In genomic region chr4:104500646-104501045, GRCm38 (mm10) we compare ENCODE assay signal across 23 mouse cellular contexts.
DNase-seq lines count a peak whose midpoint lies in the region; ATAC-seq lines count a peak whose summit lies in the region.
"Had no signal": no experiment of that assay in that cellular context is flagged by ENCODE, and none has a peak within 500 bp of the region (broad histone marks: within the 10 kb centered on the region; RNA-seq: fewer than 3 reads in every experiment).

No protein-coding gene starts in this region.

- no peak for ATAC-seq in midbrain, embryonic 16.5 days
- 0 out of 2 replicates have a peak, but pooled peaks have one; percentile 34 for ATAC-seq in liver, embryonic 13.5 days (ENCODE audit: low read depth)
- ATAC-seq: forebrain, embryonic 14.5 days had no signal

- peak overlapping the region; percentile 4; the same call in 1 of the 2 replicates for H3K27ac ChIP-seq in midbrain, embryonic 10.5 days (replicated peaks)
- H3K27ac ChIP-seq in midbrain, embryonic 16.5 days (ENCODE audit: low read length): no peak overlapping the region
- H3K27ac ChIP-seq in liver, embryonic 13.5 days: no peak overlapping the region
- H3K27ac ChIP-seq: embryonic facial prominence, embryonic 12.5 days; heart, embryonic 10.5 days; kidney, embryonic 15.5 days; limb, embryonic 12.5 days; neural tube, embryonic 15.5 days had no signal

- H3K9me3 ChIP-seq in midbrain, embryonic 10.5 days (replicated peaks): no peaks in the 10 kb centered on the region
- H3K9me3 ChIP-seq in midbrain, embryonic 16.5 days (replicated peaks; ENCODE audit: control insufficient read depth, low read length, poor library complexity, severe bottlenecking): no peaks in the 10 kb centered on the region
- H3K9me3 ChIP-seq in liver, embryonic 13.5 days (replicated peaks): no peaks in the 10 kb centered on the region
- H3K9me3 ChIP-seq: embryonic facial prominence, embryonic 12.5 days; heart, embryonic 10.5 days; kidney, embryonic 15.5 days; limb, embryonic 12.5 days; neural tube, embryonic 15.5 days had no signal

- WGBS in midbrain, embryonic 10.5 days: 53% methylated on average over 4 of the region's 4 CpGs
- 62% methylated on average over 4 of the region's 4 CpGs for WGBS in midbrain, embryonic 16.5 days
- WGBS in liver, embryonic 13.5 days (ENCODE audit: insufficient replicate concordance): 56% methylated on average over 4 of the region's 4 CpGs

- no peak overlapping the region for H3K4me2 ChIP-seq in midbrain, embryonic 16.5 days (ENCODE audit: low read length)
- no peak overlapping the region for H3K4me2 ChIP-seq in liver, embryonic 13.5 days
- H3K4me2 ChIP-seq: embryonic facial prominence, embryonic 12.5 days; kidney, embryonic 15.5 days; limb, embryonic 12.5 days; lung, embryonic 14.5 days; neural tube, embryonic 15.5 days had no signal

- no peaks in the 10 kb centered on the region for H3K36me3 ChIP-seq in midbrain, embryonic 10.5 days
- no peaks in the 10 kb centered on the region for H3K36me3 ChIP-seq in midbrain, embryonic 16.5 days (ENCODE audit: control insufficient read depth, insufficient read depth, low read length)
- no peaks in the 10 kb centered on the region for H3K36me3 ChIP-seq in liver, embryonic 13.5 days
- H3K36me3 ChIP-seq: embryonic facial prominence, embryonic 12.5 days; heart, embryonic 10.5 days; kidney, embryonic 15.5 days; limb, embryonic 12.5 days; neural tube, embryonic 15.5 days had no signal

- H3K4me1 ChIP-seq in midbrain, embryonic 10.5 days: peaks cover 65% of the 10 kb centered on the region
- H3K4me1 ChIP-seq in midbrain, embryonic 16.5 days (ENCODE audit: control insufficient read depth, insufficient read depth, low read length): peaks cover 11% of the 10 kb centered on the region
- H3K4me1 ChIP-seq in liver, embryonic 13.5 days (replicated peaks): no peaks in the 10 kb centered on the region; the same call in 1 of the 2 replicates
- H3K4me1 ChIP-seq: heart, embryonic 10.5 days; kidney, embryonic 15.5 days had no signal

- peaks cover 26% of the 10 kb centered on the region for H3K27me3 ChIP-seq in midbrain, embryonic 10.5 days (ENCODE audit: low read depth, poor library complexity, severe bottlenecking)
- no peaks in the 10 kb centered on the region for H3K27me3 ChIP-seq in midbrain, embryonic 16.5 days (ENCODE audit: control insufficient read depth, insufficient read depth, low read depth, low read length)
- no peaks in the 10 kb centered on the region for H3K27me3 ChIP-seq in liver, embryonic 13.5 days
- H3K27me3 ChIP-seq: limb, embryonic 12.5 days; neural tube, embryonic 15.5 days had no signal

- no peak overlapping the region for H3K9ac ChIP-seq in midbrain, embryonic 16.5 days (ENCODE audit: low read depth, low read length)
- no peak overlapping the region for H3K9ac ChIP-seq in liver, embryonic 13.5 days
- H3K9ac ChIP-seq: embryonic facial prominence, embryonic 12.5 days; kidney, embryonic 15.5 days; limb, embryonic 12.5 days; lung, embryonic 14.5 days; neural tube, embryonic 15.5 days had no signal

- no peak for DNase-seq in midbrain, embryonic 10.5 days (ENCODE audit: low spot score)
- DNase-seq in embryo, embryonic 9.5 days (ENCODE audit: extremely low spot score): peak; percentile 46
- DNase-seq in liver, embryonic 13.5 days: no peak
- DNase-seq in frontal cortex, postnatal 36 days (ENCODE audit: low spot score in 2 of 2): no peak
- DNase-seq in cerebellum, adult 11-12 months: no peak
- no peak for DNase-seq in adipocyte (ENCODE audit: low spot score)
- DNase-seq: adrenal gland, adult 8-10 months; B cell, adult 2 months; cerebellum, adult 9-11 months; gastrocnemius, postnatal 25 days; lung, embryonic 14.5 days; lung, postnatal 36 days; midbrain, embryonic 14.5 days; right cerebral cortex, postnatal 25 days had no signal

- no peak overlapping the region for H3K4me3 ChIP-seq in midbrain, embryonic 10.5 days
- no peak overlapping the region for H3K4me3 ChIP-seq in midbrain, embryonic 16.5 days (ENCODE audit: low read depth, low read length)
- H3K4me3 ChIP-seq in liver, embryonic 13.5 days (replicated peaks): no peak overlapping the region
- H3K4me3 ChIP-seq: embryonic facial prominence, embryonic 12.5 days; erythroblast, embryonic 14.5 days; heart, embryonic 10.5 days; kidney, embryonic 15.5 days; limb, embryonic 12.5 days; myocyte; neural tube, embryonic 15.5 days had no signal
